Mouse (Mus musculus): ENCODE results near the gene Capza1. TPM values are rescaled to one million over a fixed set of nuclear protein-coding genes. Genes with fewer than 3 reads are reported as not detected.
A peak's percentile ranks its signal among the peaks of the same experiment; 100 is the strongest.

Capza1 gene
- polyA plus RNA-seq, 1 experiment: 62.7 TPM

- 3% methylated on average over 56 of the region's 56 CpGs for WGBS
- TF ChIP-seq CTCF (IDR thresholded peaks at IDR 0.05; ENCODE audit: control insufficient read depth, insufficient read depth, low read length) (no peak), POLR2A (IDR thresholded peaks at IDR 0.05; ENCODE audit: borderline replicate concordance, control insufficient read depth, low read depth, low read length) (no peak)
- peak within 1 kb of the TSS; percentile 4 for H3K4me3 ChIP-seq (replicated peaks; ENCODE audit: control insufficient read depth, low read depth, low read length)
- H3K4me1 ChIP-seq (ENCODE audit: control insufficient read depth, insufficient read depth, low read length): peaks cover 3% of the 10 kb centered on the region
- H3K27ac ChIP-seq (ENCODE audit: control insufficient read depth, insufficient read depth, low read depth, low read length, poor library complexity): no peak within 1 kb of the TSS; the same call in 1 of the 2 replicates
Observed at GRCm38 (mm10) chr3:104780561-104781420, 83.5 kb downstream of the Capza1 start, which contains the start of gene Ppm1j. Ppm1j (plus strand) TSS chr3:104781056.

GRCm38 (mm10) chr3:104779949-104780348 lies 84.4 kb downstream of the Capza1 start:
- peaks cover 3% of the 10 kb centered on the region for H3K4me1 ChIP-seq (ENCODE audit: control insufficient read depth, insufficient read depth, low read length)
- WGBS: 2% methylated on average over 7 of the region's 7 CpGs
- no peak for TF ChIP-seq POLR2A (IDR thresholded peaks at IDR 0.05; ENCODE audit: borderline replicate concordance, control insufficient read depth, low read depth, low read length)
- TF ChIP-seq CTCF (IDR thresholded peaks at IDR 0.05; ENCODE audit: control insufficient read depth, insufficient read depth, low read length): peak; percentile 85

GRCm38 (mm10) chr3:104777342-104777741 lies 87.0 kb downstream of the Capza1 start:
- H3K27ac ChIP-seq (ENCODE audit: control insufficient read depth, insufficient read depth, low read depth, low read length, poor library complexity): no peak overlapping the region
- H3K4me3 ChIP-seq (replicated peaks; ENCODE audit: control insufficient read depth, low read depth, low read length): no peak overlapping the region
- WGBS: 2% methylated on average over 20 of the region's 20 CpGs
- H3K4me1 ChIP-seq (ENCODE audit: control insufficient read depth, insufficient read depth, low read length): peaks cover under 1% of the 10 kb centered on the region
- TF ChIP-seq POLR2A (IDR thresholded peaks at IDR 0.05; ENCODE audit: borderline replicate concordance, control insufficient read depth, low read depth, low read length) (no peak), CTCF (IDR thresholded peaks at IDR 0.05; ENCODE audit: control insufficient read depth, insufficient read depth, low read length) (no peak)

More at GRCm38 (mm10) chr3:104779949-104780348, 84.4 kb downstream of the Capza1 start:
- H3K4me3 ChIP-seq (replicated peaks; ENCODE audit: control insufficient read depth, low read depth, low read length): no peak overlapping the region
- no peak overlapping the region for H3K27ac ChIP-seq (ENCODE audit: control insufficient read depth, insufficient read depth, low read depth, low read length, poor library complexity)

- Histone ChIP-seq H3K4me1 (ENCODE audit: control insufficient read depth, insufficient read depth, low read length) (no peaks in the 10 kb centered on the region; the same call in 1 of the 2 replicates), H3K4me3 (replicated peaks; ENCODE audit: control insufficient read depth, low read depth, low read length) (no peak overlapping the region), H3K27ac (ENCODE audit: control insufficient read depth, insufficient read depth, low read depth, low read length, poor library complexity) (no peak overlapping the region)
- TF ChIP-seq CTCF (IDR thresholded peaks at IDR 0.05; ENCODE audit: control insufficient read depth, insufficient read depth, low read length): no peak
- WGBS: 86% methylated on average over 7 of the region's 7 CpGs
Observed at GRCm38 (mm10) chr3:104773301-104773700, 91.0 kb downstream of the Capza1 start.

Other genes with a start within 250 kb of the Capza1 start
- 41.6 and 73.1 TPM in 2 replicates for gene Slc16a1, start 225.8 kb downstream of the Capza1 start, polyA plus RNA-seq (2011; ENCODE audit: insufficient read depth, insufficient read length, low replicate concordance, missing spikeins)
- gene Ppm1j, start 83.4 kb downstream of the Capza1 start, polyA plus RNA-seq (2011; ENCODE audit: insufficient read depth, insufficient read length, low replicate concordance, missing spikeins): 2.0 and 2.6 TPM in 2 replicates
- gene Fam19a3, start 82.7 kb downstream of the Capza1 start, polyA plus RNA-seq (2011; ENCODE audit: insufficient read depth, insufficient read length, low replicate concordance, missing spikeins): 0.31 TPM in 1 of 2 replicates, not detected in the other
- 23.4 and 33.5 TPM in 2 replicates for gene Rhoc, start 76.1 kb downstream of the Capza1 start, polyA plus RNA-seq (2011; ENCODE audit: insufficient read depth, insufficient read length, low replicate concordance, missing spikeins)
- 7.5 and 18.5 TPM in 2 replicates for gene Mov10, start 45.9 kb downstream of the Capza1 start, polyA plus RNA-seq (2011; ENCODE audit: insufficient read depth, insufficient read length, low replicate concordance, missing spikeins)
- 3.4 and 14.7 TPM in 2 replicates for gene St7l, start 500 bp downstream of the Capza1 start, polyA plus RNA-seq (2011; ENCODE audit: insufficient read depth, insufficient read length, low replicate concordance, missing spikeins)
- not detected in 2 replicates for gene Wnt2b, start 97.4 kb upstream of the Capza1 start, polyA plus RNA-seq (2011; ENCODE audit: insufficient read depth, insufficient read length, low replicate concordance, missing spikeins)
- gene Cttnbp2nl, start 188.6 kb upstream of the Capza1 start, polyA plus RNA-seq (2011; ENCODE audit: insufficient read depth, insufficient read length, low replicate concordance, missing spikeins): 4.3 and 5.8 TPM in 2 replicates
- not detected in 2 replicates for gene 4930564D02Rik, start 202.3 kb upstream of the Capza1 start, polyA plus RNA-seq (2011; ENCODE audit: insufficient read depth, insufficient read length, low replicate concordance, missing spikeins)

Data from bone marrow, adult 2 months (tissue).